Mouse (Mus musculus): ENCODE results near the gene Bub1b. TPM values are rescaled to one million over a fixed set of nuclear protein-coding genes. Genes with fewer than 3 reads are reported as not detected.

Gene Bub1b
- total RNA-seq, 1 experiment = 115 TPM

GRCm38 (mm10) chr2:118629276-118629675, 31.3 kb downstream of the Bub1b start:
- Histone ChIP-seq H3K9ac (ENCODE audit: insufficient read depth, low read depth, low read length, poor library complexity, severe bottlenecking) (no peak overlapping the region), H3K36me3 (ENCODE audit: control insufficient read depth, insufficient read depth, low read length, poor library complexity, severe bottlenecking) (peaks cover 43% of the 10 kb centered on the region), H3K4me1 (ENCODE audit: control insufficient read depth in 2 of 2, insufficient read depth in 2 of 2, low read length in 2 of 2, poor library complexity in 1 of 2) (no peaks in the 10 kb centered on the region), H3K4me3 (ENCODE audit: insufficient read depth in 1 of 2, low read depth in 1 of 2, low read length in 2 of 2, poor library complexity in 1 of 2, severe bottlenecking in 1 of 2) (no peak overlapping the region), H3K9me3 (ENCODE audit: control insufficient read depth, insufficient read depth, low read depth, low read length) (no peaks in the 10 kb centered on the region), H3K27ac (ENCODE audit: insufficient read depth, low read depth, low read length, poor library complexity, severe bottlenecking) (no peak overlapping the region)
- in situ Hi-C loops (cut with MboI; ENCODE audit: low sequenced_read_pairs in 2 of 2, unreplicated experiment in 2 of 2) = no loop called here
- DNase-seq (ENCODE audit: low read depth, low spot score) = no peak
- TF ChIP-seq ZC3H11A (IDR thresholded peaks at IDR 0.05; ENCODE audit: borderline replicate concordance, low read depth, low read length) (no peak), MAFK (IDR thresholded peaks at IDR 0.05; ENCODE audit: insufficient read depth, low read depth, low read length) (no peak), HCFC1 (IDR thresholded peaks at IDR 0.05; ENCODE audit: borderline replicate concordance, insufficient read depth, low read length) (no peak), ZNF384 (IDR thresholded peaks at IDR 0.05; ENCODE audit: low read depth, low read length) (no peak), CHD2 (IDR thresholded peaks at IDR 0.05; ENCODE audit: low read depth, low read length) (no peak)

GRCm38 (mm10) chr2:118633441-118633840, 35.4 kb downstream of the Bub1b start:
- Histone ChIP-seq H3K27ac (ENCODE audit: insufficient read depth, low read depth, low read length, poor library complexity, severe bottlenecking) (no peak overlapping the region), H3K9ac (ENCODE audit: insufficient read depth, low read depth, low read length, poor library complexity, severe bottlenecking) (no peak overlapping the region), H3K36me3 (ENCODE audit: control insufficient read depth, insufficient read depth, low read length, poor library complexity, severe bottlenecking) (peaks cover 60% of the 10 kb centered on the region), H3K4me3 (ENCODE audit: insufficient read depth in 1 of 2, low read depth in 1 of 2, low read length in 2 of 2, poor library complexity in 1 of 2, severe bottlenecking in 1 of 2) (no peak overlapping the region), H3K4me1 (ENCODE audit: control insufficient read depth in 2 of 2, insufficient read depth in 2 of 2, low read length in 2 of 2, poor library complexity in 1 of 2) (peaks cover 0 to 3% of the 10 kb centered on the region in 2 experiments; a peak in 1 of 4 replicates), H3K9me3 (ENCODE audit: control insufficient read depth, insufficient read depth, low read depth, low read length) (no peaks in the 10 kb centered on the region)
- in situ Hi-C loops (cut with MboI; ENCODE audit: low sequenced_read_pairs in 2 of 2, unreplicated experiment in 2 of 2) = no loop called here
- TF ChIP-seq CHD2 (IDR thresholded peaks at IDR 0.05; ENCODE audit: low read depth, low read length) = no peak
- TF ChIP-seq HCFC1 (IDR thresholded peaks at IDR 0.05; ENCODE audit: borderline replicate concordance, insufficient read depth, low read length) = no peak
- TF ChIP-seq MAFK (IDR thresholded peaks at IDR 0.05; ENCODE audit: insufficient read depth, low read depth, low read length) = no peak
- no peak for TF ChIP-seq ZC3H11A (IDR thresholded peaks at IDR 0.05; ENCODE audit: borderline replicate concordance, low read depth, low read length)
- no peak for TF ChIP-seq ZNF384 (IDR thresholded peaks at IDR 0.05; ENCODE audit: low read depth, low read length)
- no peak for DNase-seq (ENCODE audit: low read depth, low spot score)

GRCm38 (mm10) chr2:118637258-118637657, 39.2 kb downstream of the Bub1b start:
- TF ChIP-seq CHD2 (IDR thresholded peaks at IDR 0.05; ENCODE audit: low read depth, low read length) (no peak), MAFK (IDR thresholded peaks at IDR 0.05; ENCODE audit: insufficient read depth, low read depth, low read length) (no peak), HCFC1 (IDR thresholded peaks at IDR 0.05; ENCODE audit: borderline replicate concordance, insufficient read depth, low read length) (no peak), ZNF384 (IDR thresholded peaks at IDR 0.05; ENCODE audit: low read depth, low read length) (no peak), ZC3H11A (IDR thresholded peaks at IDR 0.05; ENCODE audit: borderline replicate concordance, low read depth, low read length) (no peak)
- Histone ChIP-seq H3K36me3 (ENCODE audit: control insufficient read depth, insufficient read depth, low read length, poor library complexity, severe bottlenecking) (peaks cover 64% of the 10 kb centered on the region), H3K9ac (ENCODE audit: insufficient read depth, low read depth, low read length, poor library complexity, severe bottlenecking) (no peak overlapping the region)

GRCm38 (mm10) chr2:118637888-118638526, 40.0 kb downstream of the Bub1b start:
- H3K27ac ChIP-seq (ENCODE audit: insufficient read depth, low read depth, low read length, poor library complexity, severe bottlenecking) = no peak overlapping the region
- DNase-seq (ENCODE audit: low read depth, low spot score) = peak; percentile 67
- peaks cover 0 to 8% of the 10 kb centered on the region in 2 experiments; a peak in 1 of 4 replicates for H3K4me1 ChIP-seq (ENCODE audit: control insufficient read depth in 2 of 2, insufficient read depth in 2 of 2, low read length in 2 of 2, poor library complexity in 1 of 2)
- H3K9ac ChIP-seq (ENCODE audit: insufficient read depth, low read depth, low read length, poor library complexity, severe bottlenecking) = no peak overlapping the region
- H3K4me3 ChIP-seq (ENCODE audit: insufficient read depth in 1 of 2, low read depth in 1 of 2, low read length in 2 of 2, poor library complexity in 1 of 2, severe bottlenecking in 1 of 2) = no peak overlapping the region
- H3K9me3 ChIP-seq (ENCODE audit: control insufficient read depth, insufficient read depth, low read depth, low read length) = no peaks in the 10 kb centered on the region
- in situ Hi-C loops (cut with MboI; ENCODE audit: low sequenced_read_pairs in 2 of 2, unreplicated experiment in 2 of 2) = no loop called here
- TF ChIP-seq HCFC1 (IDR thresholded peaks at IDR 0.05; ENCODE audit: borderline replicate concordance, insufficient read depth, low read length) (no peak), ZC3H11A (IDR thresholded peaks at IDR 0.05; ENCODE audit: borderline replicate concordance, low read depth, low read length) (peak; percentile 76), MAFK (IDR thresholded peaks at IDR 0.05; ENCODE audit: insufficient read depth, low read depth, low read length) (0 out of 2 replicates have a peak, but pooled peaks have one; percentile 16), ZNF384 (IDR thresholded peaks at IDR 0.05; ENCODE audit: low read depth, low read length) (peak; percentile 88), CHD2 (IDR thresholded peaks at IDR 0.05; ENCODE audit: low read depth, low read length) (no peak)
- peaks cover 62% of the 10 kb centered on the region for H3K36me3 ChIP-seq (ENCODE audit: control insufficient read depth, insufficient read depth, low read length, poor library complexity, severe bottlenecking)

More at GRCm38 (mm10) chr2:118637258-118637657, 39.2 kb downstream of the Bub1b start:
- in situ Hi-C loops (cut with MboI; ENCODE audit: low sequenced_read_pairs in 2 of 2, unreplicated experiment in 2 of 2) = no loop called here
- H3K9me3 ChIP-seq (ENCODE audit: control insufficient read depth, insufficient read depth, low read depth, low read length) = no peaks in the 10 kb centered on the region
- no peak overlapping the region for H3K4me3 ChIP-seq (ENCODE audit: insufficient read depth in 1 of 2, low read depth in 1 of 2, low read length in 2 of 2, poor library complexity in 1 of 2, severe bottlenecking in 1 of 2)
- no peak overlapping the region for H3K27ac ChIP-seq (ENCODE audit: insufficient read depth, low read depth, low read length, poor library complexity, severe bottlenecking)
- peaks cover 0 to 8% of the 10 kb centered on the region in 2 experiments; a peak in 1 of 4 replicates for H3K4me1 ChIP-seq (ENCODE audit: control insufficient read depth in 2 of 2, insufficient read depth in 2 of 2, low read length in 2 of 2, poor library complexity in 1 of 2)
- no peak for DNase-seq (ENCODE audit: low read depth, low spot score)
